Mouse (Mus musculus) ES-Bruce4 (cell line): ENCODE measurements at regions not wholly inside any gene's neighbourhood (a gene's known extent, or its start where the extent isn't known, plus 50 kb on each side); places are given as distances from the start of the nearest gene placed in this dataset.

Source experiments
- CTCF ChIP-seq: IDR thresholded peaks from one replicate; pipeline ENCODE4 v1.8.1; 2011; ENCODE audit warnings: low read depth, low read length
- POLR2A ChIP-seq: IDR thresholded peaks from one replicate; pipeline ENCODE4 v1.8.1; 2011; ENCODE audit warnings: low read length; ENCODE audit not compliant: insufficient read depth

GRCm38 (mm10) chr17:31779466-31779865 is 76.1 kb downstream of the Sik1 start:
- TF ChIP-seq CTCF (no peak), POLR2A (no peak)
